Mouse (Mus musculus) hindlimb bud, embryonic 11.5 days (tissue): Measurements from ENCODE around the gene Hsd17b11.

ENCODE experiments used
- DNase-seq: peaks from one replicate; pipeline ENCODE4 v3.0.0-alpha.2; 2012; ENCODE audit warnings: low read depth, low spot score; ENCODE audit errors: extremely low spot score

The Hsd17b11 gene

GRCm38 (mm10) chr5:104021597-104022378 is at the start of gene Hsd17b11:
Gene Hsd17b11, minus strand, starts transcription at chr5:104021919.
- no peak for DNase-seq

DNA sequence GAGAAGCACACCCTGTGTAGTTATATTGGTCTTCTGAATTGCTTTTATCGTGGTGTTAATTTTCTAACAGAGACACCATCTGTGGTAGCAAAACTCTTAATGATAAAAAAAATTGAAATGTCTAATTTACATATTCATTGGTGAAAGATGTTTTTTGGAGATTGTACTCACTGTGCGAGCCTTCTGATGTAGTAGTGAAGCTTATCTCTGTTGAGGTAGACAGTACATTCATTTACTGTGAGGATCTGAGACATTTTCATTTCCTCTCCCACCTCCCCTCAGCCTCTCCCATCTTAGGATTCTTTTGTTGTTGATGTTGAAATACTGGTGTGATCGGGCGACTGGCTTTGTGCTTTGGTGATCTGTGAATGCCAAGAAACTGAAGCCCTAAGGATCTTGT is 49.3 kb upstream of the Hsd17b11 start:
- no peak for DNase-seq

GRCm38 (mm10) chr5:104068751-104069150 is 47.0 kb upstream of the Hsd17b11 start:
- no peak for DNase-seq

DNA sequence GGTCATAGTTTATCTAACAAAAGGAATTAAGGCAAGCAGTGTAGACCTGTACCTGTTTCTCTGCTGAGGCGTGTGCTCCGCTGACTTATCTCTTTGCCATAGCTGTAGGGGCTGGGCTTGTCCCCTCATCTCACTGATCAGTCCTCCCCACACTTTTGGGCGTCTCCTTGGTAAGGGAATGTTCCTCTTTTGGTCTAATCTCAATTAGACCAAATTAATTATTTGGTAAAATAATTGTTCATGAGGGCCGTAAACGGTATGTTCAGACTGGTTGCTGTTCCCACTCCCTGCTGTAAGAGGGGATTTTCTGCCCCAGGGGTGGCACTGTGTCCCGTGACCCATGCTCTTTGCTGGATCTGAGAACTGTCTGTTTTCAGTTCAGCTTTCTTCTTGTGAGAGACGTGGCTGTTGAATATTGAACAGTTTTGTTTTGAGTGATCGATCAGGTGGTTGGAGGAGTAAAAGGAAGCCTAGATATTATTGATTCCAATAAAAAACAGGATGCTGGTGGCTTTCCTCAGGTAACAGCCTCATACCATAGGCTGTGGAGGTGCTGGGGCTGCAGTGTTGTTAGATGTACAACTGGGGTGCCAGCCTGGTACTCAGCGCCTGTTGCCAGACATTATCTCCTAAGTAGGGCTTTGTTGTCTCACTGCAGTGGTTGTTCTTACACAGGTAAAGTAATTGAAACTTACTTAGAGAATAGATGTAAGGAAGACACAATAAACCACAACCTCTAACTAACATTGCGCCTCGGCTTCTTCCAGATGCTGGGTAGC is 41.2 kb upstream of the Hsd17b11 start:
- no peak for DNase-seq

GRCm38 (mm10) chr5:104061936-104062772 is 40.4 kb upstream of the Hsd17b11 start:
- DNase-seq = no peak

DNA sequence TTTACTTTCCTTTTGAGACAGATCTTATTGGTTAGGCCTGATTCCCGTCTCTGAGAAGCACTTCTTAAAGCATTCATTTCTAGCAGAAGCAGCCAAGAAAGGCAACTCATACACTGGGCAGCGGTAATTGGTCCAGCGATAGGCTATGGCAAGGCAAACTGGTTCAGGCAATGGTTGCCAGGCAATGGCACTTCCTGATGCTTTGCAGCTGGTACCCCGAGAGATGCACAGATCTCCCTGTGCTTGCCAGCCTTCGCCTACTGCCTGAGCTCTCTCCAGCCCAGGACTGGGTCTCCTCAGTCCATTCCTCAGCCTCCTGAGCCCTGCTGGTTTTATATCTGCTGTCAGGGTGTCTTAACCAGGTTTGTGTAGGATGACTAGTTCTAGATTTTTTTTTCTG is 38.7 kb upstream of the Hsd17b11 start:
- DNase-seq = no peak

GRCm38 (mm10) chr5:104059628-104060027 is 37.9 kb upstream of the Hsd17b11 start:
- no peak for DNase-seq

GRCm38 (mm10) chr5:104058021-104058420 is 36.3 kb upstream of the Hsd17b11 start:
- DNase-seq = no peak

DNA sequence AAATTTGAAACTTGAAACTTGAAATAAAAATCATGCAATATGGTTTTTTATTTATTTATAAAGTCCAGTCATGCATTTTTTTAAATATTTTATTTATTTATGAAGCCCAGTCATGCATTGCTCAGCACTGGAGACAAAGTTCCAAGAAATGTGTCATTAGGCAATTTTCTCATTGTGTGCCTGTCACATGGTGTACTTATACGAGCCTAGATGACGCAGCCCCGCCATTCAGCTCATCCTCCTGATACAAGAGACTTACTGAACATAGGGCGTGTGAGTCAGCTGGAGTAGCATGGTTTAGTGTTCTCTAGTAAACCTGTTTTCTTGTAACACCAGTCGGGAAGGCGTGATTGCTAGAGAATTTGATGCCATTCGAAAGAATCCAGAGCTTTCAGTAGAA is 34.6 kb upstream of the Hsd17b11 start:
- no peak for DNase-seq

GRCm38 (mm10) chr5:104055816-104056215 is 34.1 kb upstream of the Hsd17b11 start:
- no peak for DNase-seq

- DNase-seq = no peak
These were observed 33.2 kb upstream of the Hsd17b11 start for GRCm38 (mm10) chr5:104054938-104055337.

DNA sequence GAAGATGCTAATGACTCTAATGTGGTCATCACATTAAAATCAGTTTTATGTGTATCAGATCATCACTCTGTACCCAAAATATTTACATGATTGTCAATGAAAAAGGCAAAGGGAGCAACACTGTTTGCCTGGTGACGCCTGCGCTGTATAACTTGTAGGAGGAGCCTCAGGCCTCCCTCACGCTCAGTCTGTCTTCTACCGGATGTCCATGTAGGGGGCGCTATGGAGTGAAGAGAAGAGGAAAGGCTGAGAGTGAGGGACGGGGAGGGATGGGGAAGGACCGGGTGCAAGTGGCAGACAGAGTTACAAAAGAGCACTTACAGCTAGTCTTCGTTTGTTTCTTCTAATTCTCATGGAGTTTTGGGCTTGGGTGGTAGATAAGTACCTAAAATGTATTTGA is 31.2 kb upstream of the Hsd17b11 start:
- DNase-seq = no peak

GRCm38 (mm10) chr5:104048139-104048538 is 26.4 kb upstream of the Hsd17b11 start:
- DNase-seq = no peak

GRCm38 (mm10) chr5:104047200-104048105 is 25.7 kb upstream of the Hsd17b11 start:
- no peak for DNase-seq

DNA sequence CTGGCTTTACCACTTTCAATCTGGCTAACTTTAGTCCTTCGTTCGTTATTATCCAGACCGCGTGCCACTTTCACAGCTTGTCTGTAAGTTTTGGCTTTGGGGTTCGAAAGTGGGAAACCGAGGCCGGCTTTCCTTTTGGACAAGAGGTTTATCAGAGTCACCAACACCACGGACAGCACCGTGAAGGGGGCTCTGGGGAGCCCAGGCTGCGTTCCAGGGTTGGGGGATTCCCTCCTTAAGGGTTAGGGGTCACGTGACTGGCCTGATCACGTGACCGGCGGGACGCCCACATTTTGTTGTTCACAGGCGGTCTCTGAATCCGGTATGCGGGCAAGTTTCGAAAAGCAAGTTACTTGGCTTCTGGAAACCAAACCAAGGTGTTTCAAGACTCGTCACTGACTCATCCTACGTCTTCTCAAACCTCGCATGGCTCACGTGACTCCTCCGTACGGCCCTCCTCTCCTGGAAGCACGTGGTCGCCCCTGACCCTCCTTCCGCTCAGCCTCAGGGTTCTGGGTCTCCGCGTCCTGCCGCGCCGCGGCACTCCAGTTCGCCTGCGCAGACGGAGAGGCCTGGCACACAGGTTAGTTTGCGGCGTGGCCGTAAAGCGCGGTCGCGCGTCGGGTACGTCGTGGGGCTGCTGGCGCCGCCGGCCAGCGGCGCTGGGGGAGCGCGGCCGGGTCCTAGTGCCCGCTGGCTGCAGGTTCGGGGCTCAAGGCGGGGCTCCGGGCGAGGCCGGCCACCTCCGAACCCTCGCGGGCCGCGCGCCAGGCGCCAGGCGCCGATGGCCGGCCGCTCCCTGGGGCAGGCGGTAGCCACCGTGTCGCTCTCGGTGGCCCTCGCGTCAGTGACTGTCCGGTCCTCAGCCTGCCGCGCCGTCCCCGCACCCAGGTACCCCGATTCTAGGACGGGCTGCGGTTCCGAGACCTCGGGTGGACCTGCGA is 24.8 kb upstream of the Hsd17b11 start, which contains the start of gene Nudt9:
TSS of gene Nudt9 (plus strand) at position 51 of the 944 bp plus-strand sequence.
- peak; percentile 93 for DNase-seq

DNA sequence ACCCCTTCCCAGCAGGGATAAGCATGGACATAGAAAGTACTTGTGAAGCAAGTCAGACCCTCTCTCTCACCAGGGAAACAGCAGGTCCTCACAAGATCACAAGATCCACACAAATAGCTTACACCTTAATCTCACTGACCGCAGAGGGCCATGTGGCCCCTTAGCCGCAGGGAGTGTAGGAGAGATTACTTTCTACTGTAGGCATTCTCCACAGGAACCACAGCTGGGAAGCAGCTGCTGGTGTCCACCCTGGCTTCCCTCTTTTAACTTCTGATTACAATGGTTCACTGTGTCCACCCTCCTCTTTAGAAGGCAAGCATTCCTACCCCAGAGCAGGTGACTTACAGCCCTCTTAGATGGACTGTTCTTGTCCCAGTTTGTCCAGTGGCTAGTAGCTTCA is 22.0 kb upstream of the Hsd17b11 start:
- DNase-seq = no peak

- no peak for DNase-seq
These were observed 21.2 kb upstream of the Hsd17b11 start for GRCm38 (mm10) chr5:104042906-104043305.

- DNase-seq = no peak
These were observed 17.6 kb upstream of the Hsd17b11 start for GRCm38 (mm10) chr5:104039154-104039932.
